Mouse (Mus musculus): ENCODE results near the gene Nit1. TPM values are rescaled to one million over a fixed set of nuclear protein-coding genes. Genes with fewer than 3 reads are reported as not detected.

The Nit1 gene
- polyA plus RNA-seq, 1 experiment, result 44.1 TPM

DNA sequence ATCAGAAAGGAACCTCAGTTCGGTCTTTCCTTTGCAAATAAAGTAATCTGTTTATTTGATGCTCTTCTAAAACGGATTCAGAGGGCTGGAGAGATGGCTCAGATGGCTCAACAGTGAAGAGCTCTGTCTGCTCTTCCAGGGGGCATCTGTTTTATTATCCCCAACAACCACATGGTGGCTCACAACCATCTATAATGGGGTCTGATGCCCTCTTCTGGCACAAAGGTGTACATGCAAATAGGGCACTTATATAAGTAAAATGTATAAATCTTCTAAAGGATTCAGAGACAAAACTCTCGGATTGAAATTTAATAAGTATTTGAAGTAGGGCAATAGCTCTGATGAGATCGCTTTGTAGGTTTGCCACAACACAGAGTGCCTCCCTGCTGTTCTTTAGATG lies 13.0 kb upstream of the Nit1 start:
- no peak overlapping the region for H3K4me3 ChIP-seq (replicated peaks; ENCODE audit: extremely low read depth, low read depth, low read length)
- 63% methylated on average over 4 of the region's 4 CpGs for WGBS
- TF ChIP-seq CTCF (IDR thresholded peaks at IDR 0.05; ENCODE audit: insufficient read depth, low read length), result no peak
- TF ChIP-seq POLR2A (IDR thresholded peaks at IDR 0.05; ENCODE audit: borderline replicate concordance, extremely low read depth, low read depth, low read length), result no peak
- H3K4me1 ChIP-seq (ENCODE audit: control insufficient read depth, insufficient read depth, low read length), result no peaks in the 10 kb centered on the region
- no peak for DNase-seq

DNA sequence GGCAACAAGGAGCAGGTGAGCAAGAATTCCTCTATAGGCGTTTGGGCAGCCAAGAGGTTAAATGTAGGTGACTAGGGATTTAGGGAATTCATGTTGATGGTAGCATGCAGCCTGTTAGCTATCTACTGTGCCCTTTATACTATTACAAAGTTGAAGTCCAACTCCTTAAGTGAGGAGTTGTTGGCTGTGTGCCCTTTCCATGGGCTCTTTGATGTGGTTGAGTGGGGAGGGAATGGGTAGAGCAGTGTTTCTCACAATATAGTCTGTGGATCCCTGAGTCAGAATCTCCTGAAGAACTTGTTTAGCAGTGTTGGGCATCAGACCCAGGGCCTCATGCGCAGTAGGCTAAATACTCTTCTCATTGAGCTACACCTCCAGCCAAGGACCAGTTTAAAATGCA lies 11.4 kb upstream of the Nit1 start:
- WGBS, result 78% methylated on average over 2 of the region's 2 CpGs
- TF ChIP-seq CTCF (IDR thresholded peaks at IDR 0.05; ENCODE audit: insufficient read depth, low read length), result no peak
- TF ChIP-seq POLR2A (IDR thresholded peaks at IDR 0.05; ENCODE audit: borderline replicate concordance, extremely low read depth, low read depth, low read length), result no peak
- Histone ChIP-seq H3K4me3 (replicated peaks; ENCODE audit: extremely low read depth, low read depth, low read length) (no peak overlapping the region), H3K4me1 (ENCODE audit: control insufficient read depth, insufficient read depth, low read length) (no peaks in the 10 kb centered on the region)
- DNase-seq, result no peak

DNA sequence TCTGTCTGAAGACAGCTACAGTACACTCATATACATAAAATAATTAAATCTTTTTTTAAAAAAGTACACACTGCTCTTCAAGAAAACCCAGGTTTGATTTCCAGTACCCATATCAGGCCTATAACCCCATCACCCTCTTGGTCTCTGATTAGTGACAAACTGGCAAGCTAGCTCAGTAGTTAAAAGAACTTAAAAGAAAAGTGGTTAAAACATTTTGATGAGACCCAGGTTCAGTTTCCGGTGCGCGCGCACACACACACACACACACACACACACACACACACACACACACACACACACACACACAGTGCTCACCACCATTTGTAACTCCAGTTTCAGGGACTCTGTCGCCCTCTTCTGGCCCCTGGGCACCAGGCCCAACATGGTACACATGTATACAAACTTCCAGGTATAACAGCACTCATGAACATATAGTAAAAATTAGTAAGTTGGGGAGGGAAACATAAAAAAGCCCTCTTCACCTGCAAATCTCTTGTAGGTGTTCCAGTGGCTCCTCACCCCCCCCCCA lies 10.4 kb upstream of the Nit1 start:
- Histone ChIP-seq H3K4me3 (replicated peaks; ENCODE audit: extremely low read depth, low read depth, low read length) (no peak overlapping the region), H3K4me1 (ENCODE audit: control insufficient read depth, insufficient read depth, low read length) (no peaks in the 10 kb centered on the region)
- DNase-seq, result no peak
- 66% methylated on average over 5 of the region's 5 CpGs for WGBS
- TF ChIP-seq CTCF (IDR thresholded peaks at IDR 0.05; ENCODE audit: insufficient read depth, low read length) (peak; percentile 74), POLR2A (IDR thresholded peaks at IDR 0.05; ENCODE audit: borderline replicate concordance, extremely low read depth, low read depth, low read length) (no peak)

DNA sequence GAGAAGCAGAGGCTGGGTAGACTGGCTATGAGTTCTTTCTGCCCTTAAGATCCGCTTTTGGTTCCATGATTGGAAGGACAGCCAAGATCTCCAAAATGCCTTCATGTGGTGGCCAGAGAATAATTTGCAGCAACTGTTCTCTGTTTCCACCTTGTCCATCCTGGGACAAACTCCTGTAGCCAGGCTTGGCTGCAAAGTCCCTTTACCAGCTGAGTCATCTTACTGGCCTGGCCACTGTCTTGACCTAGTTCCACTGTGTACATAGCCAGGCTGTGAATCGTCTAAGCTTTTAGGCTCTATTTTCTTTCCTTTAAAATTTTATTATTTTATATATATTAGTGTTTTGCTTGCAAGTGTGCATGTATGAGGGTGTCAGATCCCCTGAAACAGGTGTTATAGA lies 3.8 kb upstream of the Nit1 start:
- H3K4me1 ChIP-seq (ENCODE audit: control insufficient read depth, insufficient read depth, low read length), result peaks cover 6% of the 10 kb centered on the region; the same call in 1 of the 2 replicates
- 68% methylated on average over 2 of the region's 2 CpGs for WGBS
- no peak for DNase-seq
- TF ChIP-seq POLR2A (IDR thresholded peaks at IDR 0.05; ENCODE audit: borderline replicate concordance, extremely low read depth, low read depth, low read length) (no peak), CTCF (IDR thresholded peaks at IDR 0.05; ENCODE audit: insufficient read depth, low read length) (no peak)
- H3K4me3 ChIP-seq (replicated peaks; ENCODE audit: extremely low read depth, low read depth, low read length), result no peak overlapping the region

DNA sequence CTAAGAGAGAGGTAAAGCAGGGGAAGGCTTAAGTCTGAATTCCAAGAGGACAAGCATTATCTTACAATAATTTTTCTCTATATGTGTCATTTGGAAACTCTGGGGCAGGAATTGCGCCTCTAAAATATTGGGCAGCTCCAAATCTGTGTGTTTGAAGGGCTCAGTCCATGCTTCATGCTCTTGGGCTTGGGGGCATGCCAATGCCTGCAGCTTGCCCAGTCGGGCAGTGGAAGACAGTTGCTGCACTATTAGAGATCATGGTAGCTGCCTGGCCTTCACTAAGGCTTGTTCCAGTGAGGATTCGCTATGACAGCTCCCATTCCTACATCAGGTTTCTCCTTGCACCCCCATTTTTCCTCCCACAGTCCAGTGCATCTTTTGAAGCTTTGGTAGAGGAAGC lies 3.2 kb upstream of the Nit1 start:
- no peak overlapping the region for H3K4me3 ChIP-seq (replicated peaks; ENCODE audit: extremely low read depth, low read depth, low read length)
- DNase-seq, result no peak
- WGBS, result 79% methylated on average over 3 of the region's 3 CpGs
- peaks cover 6% of the 10 kb centered on the region; the same call in 1 of the 2 replicates for H3K4me1 ChIP-seq (ENCODE audit: control insufficient read depth, insufficient read depth, low read length)
- TF ChIP-seq POLR2A (IDR thresholded peaks at IDR 0.05; ENCODE audit: borderline replicate concordance, extremely low read depth, low read depth, low read length) (no peak), CTCF (IDR thresholded peaks at IDR 0.05; ENCODE audit: insufficient read depth, low read length) (no peak)

DNA sequence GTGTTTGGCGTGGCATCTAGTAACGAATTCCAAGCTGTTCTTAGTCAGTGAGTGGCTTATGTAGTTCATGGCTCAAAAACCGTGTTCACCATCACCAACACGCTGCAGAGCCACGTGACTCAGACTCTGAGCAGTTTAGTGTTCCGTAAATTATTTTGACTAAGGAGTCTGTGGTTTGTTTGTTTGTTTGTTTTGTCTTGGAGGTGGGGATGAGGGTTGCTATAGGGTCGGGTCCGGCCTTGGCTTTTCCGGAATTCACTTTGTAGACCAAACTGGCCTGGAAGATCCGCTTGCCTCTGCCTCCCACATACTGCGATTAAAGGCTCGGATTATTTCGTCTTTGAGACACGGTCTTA lies 627 bp upstream of the Nit1 start:
- TF ChIP-seq CTCF (IDR thresholded peaks at IDR 0.05; ENCODE audit: insufficient read depth, low read length) (no peak), POLR2A (IDR thresholded peaks at IDR 0.05; ENCODE audit: borderline replicate concordance, extremely low read depth, low read depth, low read length) (no peak)
- DNase-seq, result no peak
- WGBS, result under 1% methylated on average over 14 of the region's 14 CpGs
- Histone ChIP-seq H3K4me3 (replicated peaks; ENCODE audit: extremely low read depth, low read depth, low read length) (peak overlapping the region; percentile 97), H3K4me1 (ENCODE audit: control insufficient read depth, insufficient read depth, low read length) (peaks cover 6% of the 10 kb centered on the region; the same call in 1 of the 2 replicates)

DNA sequence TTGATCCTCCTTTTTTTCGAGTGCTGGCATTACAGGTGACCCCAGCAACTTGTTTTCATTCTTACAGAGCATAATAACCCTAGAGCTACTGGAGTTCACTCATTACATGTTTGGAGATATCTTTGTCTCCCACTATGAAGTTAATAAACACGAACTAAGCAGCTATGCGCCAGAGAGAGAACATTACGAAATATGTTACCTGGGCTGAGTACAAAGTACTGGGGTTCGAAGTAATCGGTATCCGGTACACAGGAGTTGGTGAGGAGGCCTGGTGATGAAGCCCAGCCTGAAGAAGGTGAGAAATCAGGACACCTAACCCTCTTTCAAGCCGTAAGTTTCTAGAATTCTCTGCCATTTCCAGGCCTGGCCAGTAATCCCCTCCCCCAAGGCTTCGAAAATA lies 731 bp downstream of the Nit1 start:
- 62% methylated on average over 9 of the region's 9 CpGs for WGBS
- TF ChIP-seq POLR2A (IDR thresholded peaks at IDR 0.05; ENCODE audit: borderline replicate concordance, extremely low read depth, low read depth, low read length) (no peak), CTCF (IDR thresholded peaks at IDR 0.05; ENCODE audit: insufficient read depth, low read length) (no peak)
- no peak for DNase-seq
- Histone ChIP-seq H3K4me1 (ENCODE audit: control insufficient read depth, insufficient read depth, low read length) (peaks cover 6% of the 10 kb centered on the region; the same call in 1 of the 2 replicates), H3K4me3 (replicated peaks; ENCODE audit: extremely low read depth, low read depth, low read length) (peak overlapping the region; percentile 97)

DNA sequence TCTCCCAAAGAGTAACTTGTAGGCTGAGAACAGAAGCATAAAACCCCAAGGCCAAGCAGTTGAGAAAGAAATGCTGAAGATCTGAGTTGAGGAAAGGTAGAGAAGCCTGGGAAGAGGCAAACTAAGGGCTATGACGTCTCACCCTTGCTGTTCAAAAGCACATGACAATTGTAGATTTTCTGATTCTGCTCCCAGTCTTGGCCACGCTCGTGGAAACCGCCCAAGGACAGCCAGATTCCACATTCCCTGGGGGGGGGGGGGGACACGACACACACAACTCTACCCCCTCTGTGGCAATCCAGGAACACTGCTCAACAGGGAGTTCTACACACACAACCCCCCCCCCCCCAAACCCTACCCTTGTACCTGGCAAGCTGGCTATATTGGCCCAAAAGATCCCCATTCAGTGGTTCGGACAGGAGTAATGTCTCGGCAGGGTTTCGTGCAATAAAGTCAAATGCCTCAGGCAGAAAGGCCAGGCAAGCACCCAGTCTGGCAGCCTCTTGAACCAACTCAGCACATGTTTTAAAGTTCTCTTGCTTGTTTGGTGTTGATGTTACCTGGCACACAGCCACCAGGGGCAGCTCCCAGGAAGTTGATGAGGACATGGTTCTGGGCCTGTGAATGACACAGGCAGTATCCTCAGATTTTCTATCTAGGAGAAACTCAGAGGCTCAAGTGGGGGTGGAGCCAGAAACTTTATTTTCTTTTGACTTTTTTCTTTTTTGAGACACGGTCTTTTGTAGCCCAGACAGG lies 1.3 kb downstream of the Nit1 start:
- no peak for DNase-seq
- Histone ChIP-seq H3K4me1 (ENCODE audit: control insufficient read depth, insufficient read depth, low read length) (peaks cover 6% of the 10 kb centered on the region; the same call in 1 of the 2 replicates), H3K4me3 (replicated peaks; ENCODE audit: extremely low read depth, low read depth, low read length) (no peak overlapping the region)
- WGBS, result 57% methylated on average over 9 of the region's 9 CpGs
- TF ChIP-seq CTCF (IDR thresholded peaks at IDR 0.05; ENCODE audit: insufficient read depth, low read length), result no peak
- no peak for TF ChIP-seq POLR2A (IDR thresholded peaks at IDR 0.05; ENCODE audit: borderline replicate concordance, extremely low read depth, low read depth, low read length)

DNA sequence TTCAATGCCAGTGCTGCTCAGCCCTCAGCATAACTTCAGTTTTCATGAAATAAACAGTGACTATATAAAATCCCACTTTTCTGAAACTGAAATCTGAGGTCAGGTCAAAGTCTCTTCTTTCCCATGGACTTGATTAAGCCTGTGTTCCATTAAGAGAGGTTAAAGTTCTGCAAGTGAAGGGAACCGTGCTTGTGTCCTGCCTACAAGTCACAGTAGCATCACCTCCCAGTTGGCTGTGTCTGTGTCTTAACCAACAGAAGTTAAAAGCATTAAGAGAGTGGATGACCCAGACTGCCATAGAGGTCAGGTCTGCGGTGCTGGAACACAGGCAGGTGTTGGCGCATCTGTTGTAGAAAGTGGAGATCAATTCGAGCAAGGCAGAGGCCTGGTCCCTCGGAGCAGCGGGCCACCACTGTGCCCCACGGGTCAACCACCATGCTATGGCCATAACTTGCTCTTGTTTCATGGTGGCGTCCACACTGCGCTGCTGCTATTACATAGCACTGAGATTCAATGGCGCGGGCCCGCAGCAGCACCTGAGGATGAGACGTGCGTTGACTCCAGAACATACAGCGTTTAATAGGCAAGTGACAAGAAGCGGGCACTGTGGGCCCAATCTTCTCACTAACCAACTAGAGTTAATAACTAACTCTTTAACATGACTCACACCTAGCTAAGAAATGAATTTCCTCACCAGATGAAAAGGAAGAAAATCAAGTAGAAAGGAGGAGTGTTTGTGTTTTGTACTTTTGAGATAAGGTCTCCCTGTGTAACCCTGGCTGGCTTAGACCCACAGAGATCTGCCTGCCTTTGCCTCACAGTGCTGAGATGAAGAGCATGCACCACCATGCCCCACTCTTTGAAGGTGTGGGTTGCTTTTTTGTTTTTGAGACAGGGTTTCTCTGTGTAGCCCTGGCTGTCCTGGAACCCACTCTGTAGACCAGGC lies 2.9 kb downstream of the Nit1 start:
- Histone ChIP-seq H3K4me3 (replicated peaks; ENCODE audit: extremely low read depth, low read depth, low read length) (no peak overlapping the region), H3K4me1 (ENCODE audit: control insufficient read depth, insufficient read depth, low read length) (peaks cover 6% of the 10 kb centered on the region; the same call in 1 of the 2 replicates)
- no peak for TF ChIP-seq POLR2A (IDR thresholded peaks at IDR 0.05; ENCODE audit: borderline replicate concordance, extremely low read depth, low read depth, low read length)
- TF ChIP-seq CTCF (IDR thresholded peaks at IDR 0.05; ENCODE audit: insufficient read depth, low read length), result no peak
- DNase-seq, result no peak
- WGBS, result 81% methylated on average over 16 of the region's 16 CpGs

Measured in lung, adult 2 months (tissue).